Mouse (Mus musculus) lung, adult 2 months (tissue): ENCODE measurements at regions not wholly inside any gene's neighbourhood (a gene's known extent, or its start where the extent isn't known, plus 50 kb on each side); places are given as distances from the start of the nearest gene placed in this dataset.

Source experiments
- DNase-seq: peaks from one replicate; pipeline ENCODE4 v3.0.0; 2022
- H3K4me1 ChIP-seq: fragments of 200-500 bp; 2 replicates; pipeline ENCODE4 v1.6.1; 2011; ENCODE audit warnings: low read length; ENCODE audit not compliant: control insufficient read depth, insufficient read depth
- H3K4me3 ChIP-seq: fragments of 200-500 bp; replicated peaks from 2 replicates; pipeline ENCODE3; 2011; ENCODE audit warnings: low read depth, mild to moderate bottlenecking, control low read depth, low read length; ENCODE audit errors: extremely low read depth
- CTCF ChIP-seq: fragments of 200-500 bp; IDR thresholded peaks from 2 replicates; pipeline ENCODE4 v1.5.1; 2011; ENCODE audit warnings: mild to moderate bottlenecking, low read length, control low read depth; ENCODE audit not compliant: insufficient read depth
- POLR2A ChIP-seq: fragments of 200-500 bp; IDR thresholded peaks from 2 replicates; pipeline ENCODE4 v1.6.1; 2011; ENCODE audit warnings: low read depth, mild to moderate bottlenecking, control low read depth, low read length, borderline replicate concordance; ENCODE audit errors: extremely low read depth
- WGBS: fragments of 180-500 bp; shearing (Covaris S2); methylation state at CpG from one replicate; pipeline ENCODE4 v1.1.7; 2018; 5-methylcytosine and 5-hydroxymethylcytosine counted together

DNA sequence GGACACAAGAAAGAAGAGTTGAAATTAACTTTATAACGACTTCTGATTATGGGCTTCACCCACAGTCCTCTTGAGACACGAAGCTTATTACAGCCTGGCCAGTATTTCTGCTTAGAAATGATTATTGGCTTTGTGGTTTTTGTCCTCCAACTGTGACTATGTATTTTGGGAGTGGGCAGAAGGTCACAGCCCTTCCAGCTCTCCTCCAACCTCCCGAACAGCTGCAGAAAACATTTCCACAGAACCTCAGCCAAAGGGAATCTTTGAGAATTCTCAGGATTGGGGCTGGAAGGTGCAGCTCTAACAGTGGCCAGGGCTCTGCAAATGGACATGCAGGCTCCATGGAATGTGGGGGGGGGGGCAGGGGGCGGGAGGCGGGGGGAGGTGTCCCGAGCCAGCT, 94.3 kb upstream of the Tmem260 start:
- no peak overlapping the region for H3K4me3 ChIP-seq
- H3K4me1 ChIP-seq = no peaks in the 10 kb centered on the region
- DNase-seq = no peak
- 60% methylated on average over 6 of the region's 6 CpGs for WGBS
- no peak for TF ChIP-seq CTCF
- TF ChIP-seq POLR2A = no peak

DNA sequence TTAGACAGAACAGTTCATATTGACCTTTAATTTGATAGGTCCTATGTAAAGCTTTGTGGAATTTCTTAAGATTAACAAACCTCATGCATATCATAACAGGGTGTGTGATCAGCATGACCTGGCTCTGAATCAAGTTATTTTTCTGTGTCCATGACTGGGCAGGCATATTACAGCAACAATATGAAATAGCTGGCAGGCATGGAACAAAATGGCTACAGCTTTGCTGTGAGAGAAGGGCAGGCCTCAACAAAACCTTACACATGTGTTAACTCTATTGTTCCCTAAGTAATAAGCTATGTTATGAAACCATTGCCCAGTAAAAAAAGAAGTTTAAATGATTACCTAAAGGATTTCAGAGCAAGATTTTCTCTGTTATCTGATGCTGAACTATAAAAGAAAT, 93.1 kb upstream of the Tmem260 start:
- Histone ChIP-seq H3K4me1 (no peaks in the 10 kb centered on the region), H3K4me3 (no peak overlapping the region)
- DNase-seq = no peak
- no peak for TF ChIP-seq CTCF
- no peak for TF ChIP-seq POLR2A

DNA sequence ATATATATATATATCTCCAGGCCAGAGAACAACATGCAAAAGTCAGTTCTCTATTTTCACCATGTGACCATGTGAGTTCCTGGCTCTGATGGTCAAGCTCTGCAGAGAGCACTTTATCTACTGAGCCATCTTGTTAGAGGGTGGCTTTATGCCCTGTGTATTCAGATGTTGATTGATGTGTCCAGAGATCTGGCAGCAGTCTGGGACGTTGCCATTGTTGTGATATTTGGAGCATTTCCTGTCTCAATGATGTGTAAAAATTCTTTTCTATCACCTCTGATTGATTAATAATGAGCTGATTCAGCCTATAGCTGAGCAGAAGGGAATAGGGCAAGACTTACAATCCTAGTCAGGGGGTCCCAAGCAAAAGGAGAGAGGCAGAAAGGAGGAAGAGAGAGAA, 91.7 kb upstream of the Tmem260 start:
- TF ChIP-seq POLR2A (no peak), CTCF (no peak)
- H3K4me3 ChIP-seq = no peak overlapping the region
- 17% methylated on average over 1 of the region's 1 CpGs for WGBS
- no peaks in the 10 kb centered on the region for H3K4me1 ChIP-seq
- DNase-seq = no peak

DNA sequence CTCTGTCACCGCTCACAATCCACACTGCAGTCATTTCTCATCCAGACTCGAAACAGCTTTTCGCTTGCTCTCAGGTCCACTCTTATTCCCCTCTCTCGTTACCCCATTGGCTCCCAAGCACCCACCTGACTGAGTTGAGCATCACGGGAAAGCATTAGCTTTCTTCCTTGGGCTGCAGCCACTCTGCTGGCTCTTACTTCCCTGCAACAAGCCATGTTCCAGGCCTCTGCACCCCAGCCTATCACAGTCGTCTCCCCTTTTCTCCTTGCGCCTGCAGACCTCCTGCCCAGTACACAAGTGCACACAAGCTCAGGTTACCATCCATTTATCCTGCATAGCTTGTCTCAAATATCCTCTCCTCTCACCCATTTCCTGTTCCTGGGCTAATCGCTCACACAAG, 88.5 kb upstream of the Tmem260 start:
- 74% methylated on average over 8 of the region's 8 CpGs for WGBS
- DNase-seq = no peak
- no peak overlapping the region for H3K4me3 ChIP-seq
- TF ChIP-seq POLR2A (no peak), CTCF (no peak)
- no peaks in the 10 kb centered on the region for H3K4me1 ChIP-seq

DNA sequence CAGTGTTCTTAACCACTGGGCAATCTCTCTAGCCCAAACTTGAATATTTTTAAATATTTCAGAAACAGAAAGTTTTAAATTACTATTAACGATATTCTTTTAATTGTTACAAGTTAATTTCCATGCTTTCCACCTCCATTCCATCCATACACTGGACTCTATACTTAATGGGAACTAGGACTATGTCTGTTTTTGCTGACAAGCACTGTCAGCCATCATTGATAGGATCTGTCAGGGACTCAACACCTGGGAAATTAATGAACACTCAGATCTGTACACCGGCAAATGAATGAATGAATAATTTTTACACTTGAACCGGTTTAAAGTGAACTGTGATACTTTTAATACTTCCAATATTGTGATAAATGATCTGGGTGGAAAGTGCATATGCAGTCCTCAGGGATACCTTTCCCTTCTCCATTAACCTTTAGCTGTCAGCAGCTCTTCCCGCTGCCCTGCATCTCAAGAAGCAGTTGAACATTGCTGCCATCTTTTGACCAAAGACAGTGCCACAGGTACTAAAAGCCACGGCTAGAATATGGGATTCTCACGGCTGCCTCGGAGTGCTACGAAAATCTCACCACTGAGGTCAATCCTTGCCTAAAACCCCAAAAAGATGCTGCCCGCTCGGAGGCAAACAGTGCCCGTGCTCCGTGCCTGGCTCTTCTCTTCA, 87.3 kb upstream of the Tmem260 start:
- Histone ChIP-seq H3K4me1 (no peaks in the 10 kb centered on the region), H3K4me3 (no peak overlapping the region)
- DNase-seq = no peak
- TF ChIP-seq POLR2A (no peak), CTCF (peak; percentile 35; the same call in 1 of the 2 replicates)
- 40% methylated on average over 12 of the region's 12 CpGs for WGBS

DNA sequence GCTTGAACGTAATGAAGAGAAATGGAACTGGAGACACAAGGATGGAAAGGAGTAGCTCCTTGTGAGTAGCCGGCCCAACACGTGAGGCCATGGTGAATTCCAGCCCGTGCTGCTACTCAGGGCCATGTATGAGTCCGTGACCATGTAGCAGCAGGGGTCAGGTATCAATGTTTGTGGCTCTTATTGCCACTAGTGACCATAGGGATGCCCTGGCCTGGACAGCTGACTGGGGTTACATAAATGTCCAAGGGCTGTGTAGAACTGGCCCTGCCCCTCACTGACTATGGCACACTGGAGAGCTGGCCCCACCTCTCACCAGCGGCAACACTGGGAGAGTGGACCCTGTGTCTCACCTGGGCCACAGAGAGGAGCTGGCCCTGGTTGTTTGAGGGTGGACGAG, 84.1 kb upstream of the Tmem260 start:
- DNase-seq = no peak
- no peak overlapping the region for H3K4me3 ChIP-seq
- no peaks in the 10 kb centered on the region for H3K4me1 ChIP-seq
- TF ChIP-seq CTCF (no peak), POLR2A (no peak)
- WGBS = 94% methylated on average over 7 of the region's 7 CpGs

DNA sequence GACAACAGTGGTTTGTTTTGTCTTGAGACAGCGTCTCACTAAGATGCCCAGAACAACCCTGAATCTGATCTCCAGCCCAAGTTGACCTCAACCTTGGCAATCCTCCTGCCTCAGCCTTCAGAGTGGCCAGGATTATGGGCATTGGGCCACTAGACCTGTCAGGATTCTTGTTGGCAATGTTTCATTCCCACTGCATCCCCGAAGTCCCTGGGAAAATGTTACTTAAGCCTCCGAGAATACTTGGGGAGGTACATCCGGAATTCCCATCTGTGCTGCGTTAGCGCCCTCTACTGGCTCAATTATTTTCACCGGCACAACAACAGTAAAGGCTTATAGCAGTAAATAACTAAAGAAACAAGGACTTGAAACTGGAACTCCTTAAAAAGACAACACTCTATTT, 78.9 kb upstream of the Tmem260 start:
- H3K4me1 ChIP-seq = no peaks in the 10 kb centered on the region
- peak; percentile 67 for DNase-seq
- WGBS = 10% methylated on average over 7 of the region's 7 CpGs
- TF ChIP-seq CTCF (peak; percentile 63), POLR2A (no peak)
- no peak overlapping the region for H3K4me3 ChIP-seq

DNA sequence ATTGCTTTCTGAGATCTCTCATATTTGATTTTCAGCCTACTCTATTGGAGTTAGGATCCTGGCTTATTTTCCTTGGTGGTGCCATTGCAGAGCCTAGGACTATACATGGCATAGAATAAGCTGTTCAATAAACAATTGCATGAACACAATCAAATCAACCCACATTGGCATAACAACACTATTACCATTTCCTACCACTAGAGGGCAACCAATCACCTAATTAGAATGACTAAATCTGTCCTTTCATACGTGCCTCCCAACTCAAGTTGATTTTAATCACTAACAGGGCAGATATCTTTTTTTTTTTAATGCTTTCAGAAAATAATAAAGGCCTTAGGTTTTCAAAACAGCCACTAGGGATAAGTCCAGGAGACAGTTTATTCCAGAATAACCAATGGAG, 75.6 kb upstream of the Tmem260 start:
- no peak for DNase-seq
- H3K4me3 ChIP-seq = no peak overlapping the region
- peak; percentile 23; the same call in 1 of the 2 replicates for TF ChIP-seq CTCF
- no peak for TF ChIP-seq POLR2A
- H3K4me1 ChIP-seq = no peaks in the 10 kb centered on the region
- 0% methylated on average over 1 of the region's 1 CpGs for WGBS

DNA sequence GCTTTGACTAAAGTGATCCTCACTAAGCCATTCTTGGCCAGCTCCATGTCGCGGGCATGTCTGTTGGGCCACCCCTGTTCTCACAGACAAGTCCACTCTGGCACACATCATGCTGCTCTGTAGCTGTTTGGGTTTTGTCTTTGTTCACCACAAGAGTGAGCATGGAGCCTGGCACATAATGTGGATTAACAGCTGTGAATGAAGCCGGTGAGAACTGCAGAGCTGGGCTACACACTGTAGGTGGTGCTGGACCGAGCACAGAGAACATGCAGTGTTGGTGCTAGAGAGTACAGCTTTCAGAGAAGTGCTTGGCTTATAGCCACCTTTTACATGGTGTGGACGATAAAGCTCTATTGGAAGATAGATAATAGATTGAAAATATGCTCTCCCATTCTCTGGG, 74.2 kb upstream of the Tmem260 start:
- no peak overlapping the region for H3K4me3 ChIP-seq
- no peak for DNase-seq
- 48% methylated on average over 5 of the region's 5 CpGs for WGBS
- peak; percentile 23; the same call in 1 of the 2 replicates for TF ChIP-seq CTCF
- no peak for TF ChIP-seq POLR2A
- no peaks in the 10 kb centered on the region for H3K4me1 ChIP-seq

DNA sequence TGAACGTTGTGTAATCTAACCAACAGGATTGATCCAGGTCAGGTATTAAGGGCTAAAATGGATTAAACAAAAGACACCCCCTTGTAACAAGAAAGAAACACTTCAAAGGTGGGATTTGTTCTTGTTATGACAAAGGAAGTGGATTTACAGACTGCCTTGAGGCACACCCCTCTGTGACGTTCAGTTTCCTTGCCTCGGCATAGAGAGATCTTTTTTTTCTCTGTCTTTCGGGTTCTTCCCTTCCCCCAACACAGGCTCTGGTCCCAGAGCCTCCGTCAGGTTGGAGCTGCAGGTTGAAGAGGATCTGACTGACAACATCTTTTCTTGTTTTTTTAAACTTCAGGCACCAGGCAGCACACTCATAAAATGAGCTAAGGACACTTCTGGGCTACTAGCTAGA, 69.8 kb upstream of the Tmem260 start:
- TF ChIP-seq POLR2A (no peak), CTCF (no peak)
- no peak for DNase-seq
- Histone ChIP-seq H3K4me3 (no peak overlapping the region), H3K4me1 (no peaks in the 10 kb centered on the region)
- WGBS = 23% methylated on average over 5 of the region's 5 CpGs
